Mouse (Mus musculus) telencephalon, adult 2 months (tissue): ENCODE data around the gene Prdx2.

Experiments used
- DNase-seq: peaks from one replicate; pipeline ENCODE4 v3.0.0-alpha.2; 2011; ENCODE audit warnings: low read depth, low spot score

Prdx2 gene

DNA sequence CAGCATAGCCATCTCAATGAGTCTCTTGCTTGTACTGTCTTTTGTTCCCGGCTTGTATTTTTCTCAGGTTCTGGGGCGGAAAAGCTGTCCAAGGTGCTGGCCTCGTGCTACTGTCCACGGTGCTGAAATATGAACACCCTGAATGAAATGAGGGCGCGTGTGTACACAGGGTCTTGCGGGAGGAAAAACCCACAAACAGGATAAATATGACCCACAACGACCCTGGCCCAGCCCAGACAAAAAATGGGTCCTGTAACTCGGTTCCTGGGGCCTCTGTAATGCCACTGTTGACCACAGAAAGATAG lies 22.2 kb upstream of the Prdx2 start:
- DNase-seq = no peak

DNA sequence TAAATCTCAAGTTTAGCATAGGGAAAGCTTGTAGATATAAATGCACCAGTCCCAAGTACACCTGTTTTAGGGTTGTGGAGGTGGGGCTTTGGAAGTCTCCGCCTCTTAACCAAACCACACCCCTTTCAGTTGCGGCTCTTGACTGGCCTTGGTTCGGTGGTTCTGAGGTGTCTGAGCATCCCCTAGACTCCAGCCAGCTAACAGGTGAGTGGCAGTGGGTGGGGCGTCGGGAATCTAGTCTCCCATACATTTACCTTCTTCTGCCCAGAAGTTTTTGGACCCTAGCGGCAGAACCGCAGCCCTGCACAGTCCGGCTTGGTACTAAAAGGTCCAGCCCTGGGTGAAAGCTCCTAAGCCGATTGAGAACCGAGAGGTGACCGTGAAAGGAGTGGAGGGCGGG lies 19.6 kb upstream of the Prdx2 start:
- no peak for DNase-seq

DNA sequence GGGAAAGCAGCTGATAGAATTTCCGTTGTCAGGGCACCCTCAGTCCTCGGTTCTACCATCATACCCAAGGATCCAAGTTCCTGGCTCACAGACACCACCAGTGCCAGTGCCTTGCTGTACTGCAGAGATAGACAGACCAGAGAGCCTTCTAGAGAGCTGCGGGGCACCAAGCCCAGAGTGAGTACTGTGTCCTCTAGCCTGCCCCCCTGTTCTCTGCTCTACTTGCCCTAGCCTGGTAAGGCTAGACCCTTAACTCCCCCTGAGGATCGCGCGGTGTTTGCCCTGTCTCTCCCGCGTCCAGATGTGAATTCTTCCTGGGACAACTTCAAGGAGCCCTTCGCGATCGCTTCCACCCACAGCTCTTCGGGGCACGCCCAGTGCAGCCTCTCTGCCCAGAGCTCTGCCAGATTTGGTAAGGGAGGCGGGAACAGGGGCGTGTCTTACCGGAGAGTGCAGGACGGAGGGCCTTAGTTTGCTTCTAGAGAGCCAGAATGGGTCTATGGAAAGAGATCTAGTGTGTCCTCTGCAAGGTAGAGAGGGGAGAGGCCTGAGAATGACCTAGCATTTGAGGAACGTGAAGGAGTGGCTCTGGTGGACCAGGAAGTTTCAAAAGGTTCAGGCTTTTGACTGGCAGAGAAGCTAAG lies 16.7 kb upstream of the Prdx2 start:
- DNase-seq = no peak

GRCm38 (mm10) chr8:84956768-84957167 lies 12.6 kb upstream of the Prdx2 start:
- peak; percentile 56 for DNase-seq

GRCm38 (mm10) chr8:84959811-84960210 lies 9.6 kb upstream of the Prdx2 start:
- DNase-seq = no peak

DNA sequence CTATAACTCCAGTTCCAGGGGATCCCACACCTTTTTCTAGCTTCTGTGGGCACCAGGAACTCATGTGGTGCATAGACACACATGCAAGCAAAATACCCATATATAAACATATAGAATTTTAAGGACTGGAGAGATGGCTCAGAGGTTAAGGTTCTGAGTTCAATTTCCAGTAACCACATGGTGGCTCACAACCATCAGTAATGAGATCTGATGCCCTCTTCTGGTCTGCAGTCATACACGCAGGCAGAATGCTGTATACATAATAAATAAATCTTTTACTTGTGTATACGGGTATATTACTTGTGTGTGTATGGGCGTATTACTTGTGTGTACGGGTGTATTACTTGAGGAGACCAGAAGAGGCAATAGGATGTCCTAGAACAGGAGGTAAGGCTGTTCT lies 5.4 kb upstream of the Prdx2 start:
- DNase-seq = no peak

- DNase-seq = peak; percentile 97
These were observed 3.6 kb upstream of the Prdx2 start for GRCm38 (mm10) chr8:84965731-84966291.

- no peak for DNase-seq
These were observed 2.8 kb upstream of the Prdx2 start for GRCm38 (mm10) chr8:84966603-84967002.

DNA sequence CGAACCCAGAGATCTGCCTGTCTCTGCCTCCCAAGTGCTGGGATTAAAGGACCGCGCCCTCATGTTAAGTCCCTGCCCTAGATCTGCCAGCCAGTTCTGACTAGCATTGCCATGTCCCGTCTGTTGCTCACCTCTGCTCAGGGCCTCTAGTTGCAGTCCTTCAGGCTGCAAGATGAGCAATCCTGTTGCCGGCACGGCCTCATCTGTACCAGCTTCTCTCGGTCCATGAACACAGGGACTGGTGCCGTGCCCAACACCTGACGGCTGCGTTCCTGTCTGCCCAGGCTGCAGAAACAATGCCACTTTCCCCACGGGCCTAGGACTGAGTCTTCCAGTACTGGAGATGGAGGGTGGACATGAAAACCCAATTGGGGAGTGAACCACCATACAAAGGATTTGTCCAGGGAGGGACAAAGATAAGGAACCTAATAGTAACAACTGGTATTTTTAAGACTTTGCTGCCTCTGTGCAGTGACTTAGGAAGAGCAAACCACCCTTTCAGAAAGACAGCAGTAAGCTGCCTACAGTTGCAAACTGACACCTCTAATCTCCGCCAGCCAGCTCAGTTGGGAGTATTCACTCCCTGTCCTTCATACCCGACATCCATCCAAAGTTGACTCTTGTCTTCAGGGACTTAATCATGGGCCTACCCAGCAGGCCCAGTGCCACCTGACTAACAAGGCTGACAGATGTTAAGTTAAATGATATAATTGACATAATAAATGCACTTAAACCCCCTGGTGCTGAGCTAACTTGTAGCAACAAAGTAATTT lies 1.7 kb upstream of the Prdx2 start:
- no peak for DNase-seq

- DNase-seq = no peak
These were observed 737 bp upstream of the Prdx2 start for GRCm38 (mm10) chr8:84968650-84969049.

GRCm38 (mm10) chr8:84970135-84970790 lies 876 bp downstream of the Prdx2 start:
- DNase-seq = no peak

GRCm38 (mm10) chr8:84970913-84971312 lies 1.5 kb downstream of the Prdx2 start:
- no peak for DNase-seq

GRCm38 (mm10) chr8:84973079-84973478 lies 3.7 kb downstream of the Prdx2 start:
- DNase-seq = no peak

GRCm38 (mm10) chr8:84973803-84974542 lies 4.6 kb downstream of the Prdx2 start:
- DNase-seq = no peak

DNA sequence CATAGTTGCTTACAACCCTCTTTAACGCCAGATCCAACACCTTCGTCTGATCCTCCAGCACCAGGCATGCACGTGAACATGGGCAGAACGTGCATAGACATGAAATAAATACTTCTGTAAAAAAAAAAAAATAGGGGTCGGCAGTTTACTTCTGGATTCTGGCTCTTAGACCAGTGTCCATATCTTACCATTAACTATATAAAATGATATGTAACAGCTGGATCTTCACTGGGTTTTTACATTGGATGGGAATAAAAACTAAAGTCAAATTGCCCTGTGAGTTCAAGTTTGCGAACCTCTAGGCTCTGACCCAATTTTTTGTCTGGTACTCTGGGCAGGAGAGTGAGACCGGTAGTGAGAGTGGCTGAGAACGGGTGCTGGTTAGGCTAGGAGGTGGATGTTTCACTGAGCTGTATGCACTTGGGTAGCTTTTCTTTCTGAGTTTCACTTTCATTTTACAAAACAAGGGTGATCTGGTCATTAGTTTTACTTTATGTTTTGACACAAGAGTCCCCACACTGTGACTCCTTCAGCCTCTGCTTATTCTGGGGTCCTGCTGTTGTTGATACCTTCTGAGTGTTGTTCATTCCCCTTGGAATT lies 5.3 kb downstream of the Prdx2 start:
- no peak for DNase-seq

GRCm38 (mm10) chr8:84975434-84975833 lies 6.0 kb downstream of the Prdx2 start:
- DNase-seq = no peak

DNA sequence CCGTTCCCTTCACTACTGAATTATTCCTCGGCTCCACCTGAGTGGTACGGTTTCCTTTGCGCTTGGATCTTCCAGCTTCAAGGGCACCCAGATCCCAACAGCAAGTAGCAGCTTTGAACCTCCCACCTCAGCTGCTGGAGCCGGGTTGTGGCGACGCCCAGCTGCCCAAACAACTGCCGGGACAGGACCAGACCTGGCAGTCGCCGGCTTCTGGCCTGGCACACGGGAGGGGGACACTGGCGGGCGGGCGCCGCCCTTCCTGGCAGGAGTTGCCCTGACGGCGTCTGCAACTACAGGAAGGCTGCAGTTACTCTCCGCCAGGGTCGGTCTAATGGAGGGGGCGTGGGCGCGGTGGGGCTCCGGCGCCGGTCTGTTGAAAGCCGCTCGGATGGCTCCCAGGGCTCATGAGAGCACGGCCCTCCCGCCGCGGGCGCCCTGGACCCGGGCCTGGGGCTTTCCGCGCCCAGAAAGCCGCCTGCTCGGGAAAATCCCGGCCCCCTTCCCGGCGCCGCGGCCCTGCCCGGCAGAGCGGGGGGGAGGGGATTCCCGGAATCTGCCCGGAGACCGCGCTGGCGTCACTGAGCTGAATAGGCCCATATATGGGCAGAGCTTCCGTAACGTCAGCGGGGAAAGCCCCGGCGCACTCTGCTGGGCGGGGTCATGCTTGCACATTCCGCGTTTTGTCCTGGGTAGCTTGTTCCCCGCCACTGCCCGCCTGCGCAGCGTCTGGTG lies 6.8 kb downstream of the Prdx2 start:
- peak; percentile 89 for DNase-seq

- no peak for DNase-seq
These were observed 7.5 kb downstream of the Prdx2 start for GRCm38 (mm10) chr8:84976763-84977434.

DNA sequence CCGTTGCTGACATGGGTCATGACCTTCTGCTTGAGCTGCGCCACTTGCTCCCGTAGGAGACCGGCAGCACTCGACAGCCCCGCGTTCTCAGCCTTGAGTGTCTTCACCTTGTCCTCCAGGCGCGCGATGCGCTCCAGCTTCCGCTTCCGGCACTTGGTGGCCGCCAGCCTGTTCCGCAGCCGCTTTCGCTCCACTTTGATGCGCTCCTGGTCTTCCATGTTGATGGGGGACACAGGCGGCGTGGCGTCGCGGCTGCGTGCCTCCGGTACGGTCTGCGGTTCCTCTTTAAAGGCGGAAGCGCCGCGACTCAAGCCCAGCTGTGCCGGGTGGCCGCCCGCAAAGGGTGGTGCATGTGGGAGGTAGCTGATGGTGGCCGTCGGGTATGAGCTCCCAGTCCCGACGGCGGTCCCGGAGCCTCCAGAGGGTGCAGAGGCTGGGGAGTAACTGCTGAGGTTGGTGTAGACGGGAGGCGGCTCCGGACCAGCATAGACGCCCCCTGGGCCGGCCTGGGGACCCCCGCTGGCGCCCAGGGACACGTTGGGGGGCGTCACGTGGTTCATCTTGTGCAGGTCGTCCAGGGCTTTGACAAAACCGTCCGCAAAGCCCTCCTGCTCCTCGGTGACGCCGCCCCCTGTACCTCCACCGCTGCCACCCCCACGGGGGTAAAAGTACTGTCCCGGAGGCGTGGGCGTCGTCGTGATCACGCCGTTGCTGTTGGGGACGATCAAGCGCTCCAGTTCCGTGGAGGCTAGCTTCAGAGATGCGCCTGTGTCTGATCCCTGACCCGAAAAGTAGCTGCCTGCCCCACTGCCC lies 8.3 kb downstream of the Prdx2 start:
- no peak for DNase-seq
